Mouse (Mus musculus) embryonic fibroblast, embryonic 13.5 days (primary cell): ENCODE measurements around the gene Gbx2.

Source experiments
- CTCF ChIP-seq: IDR thresholded peaks from 2 replicates; pipeline ENCODE4 v1.5.1; 2011; ENCODE audit warnings: mild to moderate bottlenecking, control low read depth, low read length, moderate library complexity, borderline replicate concordance; ENCODE audit not compliant: insufficient read depth
- POLR2A ChIP-seq: IDR thresholded peaks from 2 replicates; pipeline ENCODE4 v1.6.1; 2011; ENCODE audit warnings: low read depth, mild to moderate bottlenecking, control low read depth, low read length, moderate library complexity

- TF ChIP-seq CTCF = no peak
- no peak for TF ChIP-seq POLR2A
These were observed 5.3 kb downstream of the Gbx2 start for GRCm38 (mm10) chr1:89925501-89926190.
